Mouse (Mus musculus) layer of hippocampus, adult 2 months (tissue): ENCODE data around the gene Bcas3. TPM values are rescaled to one million over a fixed set of nuclear protein-coding genes. Genes with fewer than 3 reads are reported as not detected.

Experiments
- DNase-seq, 2 experiments: peaks; one replicate each; pipeline ENCODE4 v3.0.0; 2022; ENCODE audit warnings: low spot score in 2 of 2
- H3K27ac ChIP-seq: fragments of 200-600 bp; 2 replicates; pipeline ENCODE4 v1.8.1; 2022
- H3K4me3 ChIP-seq: fragments of 200-600 bp; 2 replicates; pipeline ENCODE4 v1.8.1; 2022; ENCODE audit warnings: mild to moderate bottlenecking
- CTCF ChIP-seq: fragments of 200-600 bp; conservative IDR thresholded peaks from 2 replicates; pipeline ENCODE4 v1.8.1; 2022; ENCODE audit warnings: antibody characterized with exemption, mild to moderate bottlenecking, moderate library complexity
- total RNA-seq, 2 experiments: library from RNA; stranded (reverse); gene quantifications; 2 replicates each; pipeline ENCODE4 v1.2.3; 2021

Gene Bcas3
- total RNA-seq, 2 experiments from 2014 or later: 67.6 to 75.1 TPM

DNA sequence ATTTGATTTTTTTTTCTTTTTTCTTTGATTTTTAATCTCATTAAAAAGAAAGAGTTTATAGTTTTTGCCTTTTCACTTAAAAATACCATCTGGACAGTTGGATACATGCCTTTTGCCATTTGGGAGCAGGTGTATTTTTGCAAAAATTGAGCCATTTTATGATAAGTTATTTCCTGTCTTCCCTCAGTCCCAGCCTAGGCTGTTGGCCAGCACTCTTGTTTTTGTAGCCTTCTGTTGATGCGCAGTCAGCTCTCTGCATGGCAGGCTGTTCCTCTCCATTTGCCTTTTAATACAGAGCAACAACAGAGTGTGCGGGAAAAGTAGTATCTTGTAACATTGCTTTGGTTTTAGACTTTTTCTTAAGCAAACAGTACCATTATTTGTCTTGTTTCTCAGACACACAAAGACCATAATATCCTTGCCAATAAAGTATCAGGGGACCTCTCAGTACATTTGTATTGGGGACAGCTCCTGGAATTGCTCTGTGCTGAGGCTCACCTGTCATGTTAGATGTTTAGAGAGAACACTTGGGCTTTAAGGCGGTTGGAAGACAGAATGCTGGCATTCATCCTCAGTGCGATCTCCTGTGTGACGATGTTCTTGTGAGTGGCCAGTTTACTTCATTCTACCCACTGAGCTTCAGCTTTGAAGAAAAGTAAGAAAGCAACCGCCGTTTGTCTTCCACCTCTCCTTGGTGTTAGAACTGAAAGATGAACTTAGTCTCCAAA, 23.6 kb upstream of the Bcas3 start:
- DNase-seq: peak; percentile 65 to 86
- TF ChIP-seq CTCF: no peak
- no peak overlapping the region for H3K4me3 ChIP-seq
- peak overlapping the region; percentile 73; the same call in 1 of the 2 replicates for H3K27ac ChIP-seq

DNA sequence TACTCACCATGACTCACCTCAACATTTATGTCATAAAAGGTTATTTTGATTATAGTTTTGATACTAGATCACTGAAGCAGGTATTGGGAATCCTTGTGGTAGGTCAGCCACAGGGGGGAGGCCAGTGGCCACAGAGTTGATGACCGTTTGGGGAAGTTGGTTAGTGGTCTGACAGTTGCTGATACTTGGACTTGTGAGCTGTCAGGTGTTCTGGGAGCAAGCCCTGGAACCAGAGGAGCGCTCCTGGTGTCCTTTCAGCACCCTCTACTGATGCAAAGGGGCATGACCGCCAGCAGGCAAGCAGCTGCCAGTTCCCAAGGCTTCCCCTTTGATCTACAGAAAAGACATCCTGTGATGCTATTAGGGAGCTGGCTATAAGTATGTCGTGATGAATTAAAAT, 18.2 kb upstream of the Bcas3 start:
- no peak overlapping the region for H3K4me3 ChIP-seq
- H3K27ac ChIP-seq: no peak overlapping the region
- TF ChIP-seq CTCF: peak; percentile 78
- DNase-seq: peak in 1 of 2 experiments; percentile 35

DNA sequence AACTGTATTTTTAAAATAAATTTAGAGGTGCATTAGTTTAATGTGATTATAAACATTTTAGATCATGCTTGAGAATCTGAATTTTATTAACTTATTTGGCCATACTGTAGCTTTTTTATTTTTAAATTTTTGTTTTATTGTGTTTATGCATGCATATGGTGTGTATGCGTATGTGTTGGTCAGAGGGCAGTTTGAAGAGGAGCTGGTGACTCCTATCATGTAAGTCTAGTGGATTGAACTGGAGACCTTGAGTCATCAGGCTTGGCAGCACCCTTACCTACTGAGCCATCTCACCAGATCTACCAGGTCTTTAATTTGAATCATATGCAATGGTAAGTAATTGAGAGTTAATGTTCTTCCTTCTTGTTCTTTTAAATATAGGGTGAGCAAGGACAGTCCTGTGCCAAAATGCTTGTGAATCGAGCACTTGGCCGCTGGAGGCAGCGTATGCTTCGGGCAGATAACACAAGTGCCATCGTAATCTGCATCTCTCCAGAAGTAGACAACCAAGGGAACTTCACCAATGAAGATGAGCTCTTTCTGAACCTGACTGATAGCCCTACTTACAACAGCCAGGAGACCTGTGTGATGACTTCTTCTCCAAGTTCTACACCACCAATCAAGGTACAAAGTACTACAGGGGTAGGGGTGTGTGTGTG, 13.7 kb upstream of the Bcas3 start:
- no peak overlapping the region for H3K4me3 ChIP-seq
- H3K27ac ChIP-seq: no peak overlapping the region
- no peak for DNase-seq
- no peak for TF ChIP-seq CTCF

DNA sequence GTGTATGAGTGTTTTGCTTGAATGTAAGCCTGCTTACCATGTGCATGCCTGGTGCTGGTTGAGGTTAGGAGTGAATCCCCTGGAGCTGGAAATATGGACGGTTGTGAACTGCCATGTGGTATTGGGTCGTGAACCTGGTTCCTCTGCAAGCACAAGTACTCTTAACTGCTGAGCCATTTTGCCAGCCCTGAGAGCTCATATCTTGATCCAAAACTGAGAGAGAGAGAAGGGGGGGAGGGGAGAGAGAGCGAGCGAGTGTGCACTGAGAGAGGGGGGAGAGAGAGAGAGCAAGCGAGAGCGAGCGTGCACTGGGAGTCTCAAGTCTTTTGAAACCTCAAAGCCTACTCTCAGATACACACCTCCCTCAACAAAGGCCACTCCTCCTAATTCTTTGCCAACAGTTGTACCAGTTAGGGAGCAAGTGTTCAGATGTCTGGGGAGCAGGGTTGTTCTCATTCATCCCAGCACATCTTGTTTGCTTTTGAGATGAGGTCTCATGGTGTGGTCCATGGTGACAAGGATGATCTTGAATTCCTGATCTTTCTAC, 12.8 kb upstream of the Bcas3 start:
- H3K4me3 ChIP-seq: no peak overlapping the region
- no peak for TF ChIP-seq CTCF
- no peak for DNase-seq
- H3K27ac ChIP-seq: no peak overlapping the region

DNA sequence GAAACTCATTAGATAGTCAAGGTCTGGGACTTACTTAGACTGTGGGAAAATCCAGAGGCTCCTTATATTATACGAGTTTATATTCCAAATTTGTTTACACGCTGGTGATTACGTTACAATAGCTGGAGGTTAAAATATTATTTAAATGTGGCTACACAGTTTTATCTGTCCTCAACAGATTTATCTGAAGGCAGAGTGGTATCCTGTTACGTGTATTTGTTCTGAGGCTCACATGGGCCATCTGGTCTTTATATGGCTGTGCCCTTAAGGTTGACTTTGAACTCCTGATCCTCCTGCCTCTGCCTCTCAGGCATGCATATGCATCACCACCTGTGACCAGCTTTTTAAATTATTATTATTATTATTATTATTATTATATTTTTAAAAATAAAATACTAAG, 852 bp downstream of the Bcas3 start:
- DNase-seq: no peak
- Histone ChIP-seq H3K27ac (peak overlapping the region; percentile 91), H3K4me3 (peak overlapping the region; percentile 86)
- no peak for TF ChIP-seq CTCF

DNA sequence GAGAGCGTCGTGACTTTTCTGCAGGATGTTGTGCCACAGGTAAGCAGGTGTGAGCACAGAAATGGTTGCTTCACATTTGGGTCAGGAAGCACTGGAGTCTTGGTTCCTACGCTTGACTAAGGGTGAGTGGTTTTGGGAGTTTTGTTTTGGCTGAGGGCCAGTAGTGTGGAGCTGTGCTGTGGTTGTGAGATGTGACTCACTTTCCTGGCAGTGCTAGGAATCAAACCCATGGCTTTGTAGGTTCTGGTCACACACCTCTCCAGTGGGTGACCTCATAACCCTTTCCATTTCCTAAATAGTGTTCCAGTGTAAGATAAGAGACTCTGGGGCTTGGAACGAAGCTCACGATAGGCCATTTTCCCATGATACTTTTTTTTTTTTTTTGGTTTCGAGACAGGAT, 6.7 kb downstream of the Bcas3 start:
- TF ChIP-seq CTCF: no peak
- no peak overlapping the region for H3K4me3 ChIP-seq
- no peak for DNase-seq
- H3K27ac ChIP-seq: no peak overlapping the region

DNA sequence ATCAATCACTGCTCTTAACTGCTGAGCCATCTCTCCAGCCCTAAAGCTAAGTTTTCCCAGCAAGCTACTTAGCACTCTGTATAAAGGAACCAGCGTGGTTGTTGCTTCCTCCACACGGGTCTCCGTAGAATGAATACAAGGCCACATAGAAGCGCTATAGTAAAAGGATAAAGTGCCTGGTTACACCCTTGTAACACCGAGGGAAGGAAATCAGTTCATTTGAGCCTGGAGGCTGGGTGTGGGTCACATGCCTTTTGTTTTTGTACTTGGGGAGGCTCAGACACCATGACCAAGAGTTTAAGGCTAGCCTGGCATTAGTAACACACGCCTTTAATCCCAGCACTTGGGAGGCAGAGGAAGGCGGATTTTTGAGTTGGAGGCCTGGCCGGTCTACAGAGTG, 8.7 kb downstream of the Bcas3 start:
- no peak for TF ChIP-seq CTCF
- DNase-seq: no peak
- no peak overlapping the region for H3K27ac ChIP-seq
- no peak overlapping the region for H3K4me3 ChIP-seq

DNA sequence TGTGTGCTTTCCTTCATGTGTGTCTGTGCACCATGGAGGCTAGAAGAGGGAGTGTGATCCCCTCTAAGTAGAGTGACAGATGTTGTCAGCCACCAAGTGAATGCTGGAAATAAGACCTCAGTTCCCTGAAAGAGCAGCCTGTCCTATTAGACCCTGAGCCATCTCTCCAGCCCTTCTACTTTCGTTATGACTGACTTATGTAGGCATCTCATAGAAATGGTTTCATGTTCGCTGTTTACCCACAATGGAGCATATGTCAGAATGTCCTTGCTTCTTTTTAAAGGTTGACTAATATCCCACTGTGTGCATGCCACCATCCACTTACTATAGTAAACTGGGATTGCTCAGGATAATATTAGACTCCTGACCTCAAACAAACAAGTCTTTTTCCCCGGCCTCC, 13.2 kb downstream of the Bcas3 start:
- Histone ChIP-seq H3K27ac (no peak overlapping the region), H3K4me3 (no peak overlapping the region)
- DNase-seq: no peak
- no peak for TF ChIP-seq CTCF

DNA sequence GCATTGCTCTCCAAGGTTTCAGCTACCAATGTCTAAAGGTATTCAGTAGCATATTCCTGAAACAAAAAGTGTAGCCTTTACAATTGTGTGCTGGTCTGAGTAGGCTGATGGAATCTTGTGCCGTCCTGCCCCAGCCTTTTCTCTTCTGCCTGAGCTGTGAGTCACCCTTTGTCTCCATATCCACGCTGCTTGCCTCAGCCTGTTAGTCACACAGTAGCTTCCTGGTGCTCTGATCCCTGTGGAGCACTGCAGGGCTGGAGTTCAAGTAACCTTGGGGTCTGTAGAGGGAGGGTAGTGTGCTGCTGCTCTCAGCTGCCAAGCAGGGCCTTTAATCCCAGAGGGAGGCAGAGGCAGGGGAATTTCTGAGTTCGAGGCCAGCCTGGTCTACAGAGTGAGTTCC, 14.9 kb downstream of the Bcas3 start:
- Histone ChIP-seq H3K4me3 (no peak overlapping the region), H3K27ac (no peak overlapping the region)
- no peak for DNase-seq
- no peak for TF ChIP-seq CTCF

DNA sequence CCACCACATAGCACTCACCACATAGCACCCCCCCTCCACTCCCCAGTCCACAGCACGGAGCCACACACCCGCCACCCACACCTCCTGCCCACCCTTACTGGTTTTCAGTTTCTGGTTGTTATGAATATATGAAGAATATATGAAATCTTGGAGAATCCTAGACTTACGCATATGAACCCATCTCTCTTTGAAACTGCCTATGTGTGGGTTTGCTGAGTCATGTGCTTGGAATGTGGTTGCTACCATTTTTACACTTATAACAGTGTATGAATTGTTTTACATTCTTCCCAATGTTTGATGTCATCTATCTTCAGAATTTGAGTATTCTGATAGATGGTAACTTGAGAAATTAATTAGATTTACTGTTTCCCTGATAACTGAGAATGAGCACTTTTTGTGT, 26.1 kb downstream of the Bcas3 start:
- no peak for DNase-seq
- H3K27ac ChIP-seq: no peak overlapping the region
- TF ChIP-seq CTCF: no peak
- no peak overlapping the region for H3K4me3 ChIP-seq

DNA sequence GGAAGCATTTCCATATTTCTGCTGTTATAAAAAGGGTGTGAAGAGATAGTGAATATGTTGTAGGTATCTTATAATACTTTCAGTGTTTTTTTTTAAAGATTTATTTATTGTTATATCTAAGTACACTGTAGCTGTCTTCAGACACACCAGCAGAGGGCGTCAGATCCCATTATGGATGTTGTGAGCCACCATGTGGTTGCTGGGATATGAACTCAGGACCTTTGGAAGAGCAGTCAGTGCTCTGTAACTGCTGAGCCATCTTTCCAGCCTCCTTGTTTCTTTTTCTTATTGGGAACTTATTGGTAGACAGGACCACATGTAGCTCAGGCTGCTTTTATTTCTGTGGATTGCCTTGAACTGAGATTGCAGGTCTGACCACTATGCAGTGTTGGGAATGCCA, 27.1 kb downstream of the Bcas3 start:
- Histone ChIP-seq H3K4me3 (no peak overlapping the region), H3K27ac (no peak overlapping the region)
- no peak for DNase-seq
- TF ChIP-seq CTCF: peak; percentile 57

DNA sequence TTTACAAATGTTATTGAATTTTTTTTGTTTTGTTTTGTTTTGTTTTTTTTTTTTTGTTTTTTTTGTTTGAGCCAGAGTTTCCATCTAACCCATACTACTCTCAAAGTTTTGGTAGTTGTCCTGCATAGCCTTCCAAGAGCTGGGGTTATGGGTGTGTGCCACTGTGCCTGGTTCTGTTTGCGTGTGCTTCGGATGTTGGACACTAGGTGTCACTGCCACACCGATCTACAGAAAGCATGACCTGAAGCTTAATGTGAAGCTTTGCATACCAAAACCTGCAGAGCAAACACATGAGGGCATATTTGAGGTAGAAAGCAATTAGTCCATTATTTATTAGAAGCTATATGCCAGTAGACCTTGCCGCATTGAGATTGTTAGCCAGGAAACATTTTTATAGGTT, 29.1 kb downstream of the Bcas3 start:
- Histone ChIP-seq H3K4me3 (no peak overlapping the region), H3K27ac (no peak overlapping the region)
- DNase-seq: peak; percentile 60 to 78
- TF ChIP-seq CTCF: peak; percentile 93

DNA sequence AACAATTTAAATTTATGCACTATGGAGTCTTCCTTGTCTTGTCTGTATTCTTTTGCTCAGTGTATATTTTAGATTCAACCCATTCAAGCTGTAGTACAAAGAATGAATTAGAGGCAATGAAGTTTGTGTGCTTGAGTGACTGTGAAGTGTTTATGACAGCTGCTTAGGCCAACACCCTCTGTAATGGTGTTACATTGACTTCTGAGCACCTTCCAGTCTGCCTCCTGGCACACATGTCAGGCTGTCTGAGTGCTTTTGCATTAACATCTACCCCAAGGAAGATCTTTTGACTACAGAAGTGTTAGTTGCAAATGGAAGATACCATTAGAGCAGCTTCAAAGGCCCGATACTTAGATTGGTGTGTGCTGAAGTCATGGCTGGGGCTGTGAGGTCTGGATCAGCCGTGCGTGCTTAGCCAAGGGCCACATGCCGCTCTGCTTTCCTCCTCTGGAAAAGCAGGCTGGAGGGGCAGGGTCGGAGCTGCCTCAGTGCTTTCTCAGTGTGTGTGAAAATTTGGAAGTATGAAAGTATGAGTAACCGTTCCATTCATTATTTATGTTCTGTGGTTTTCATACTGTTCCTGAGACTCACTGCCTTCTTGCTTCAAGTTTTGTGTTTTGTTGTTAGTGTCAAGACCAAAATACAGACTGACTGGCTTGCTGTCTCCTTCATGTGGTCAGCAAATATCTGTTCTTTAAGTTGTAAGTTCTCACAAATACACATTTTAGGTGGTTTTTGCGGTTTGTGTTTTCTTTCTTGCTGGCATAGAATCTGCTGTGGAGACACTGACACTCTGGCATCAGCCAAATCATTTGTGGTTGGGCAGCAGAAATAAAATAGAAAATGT, 31.2 kb downstream of the Bcas3 start:
- H3K27ac ChIP-seq: no peak overlapping the region
- TF ChIP-seq CTCF: no peak
- no peak for DNase-seq
- H3K4me3 ChIP-seq: no peak overlapping the region
